Comparison of ENCODE assay signal across 18 mouse cellular contexts in genomic region chr3:38938136-38938535, GRCm38 (mm10). TPM values are rescaled to one million over a fixed set of nuclear protein-coding genes. Genes with fewer than 3 reads are reported as not detected.
DNase-seq lines count a peak whose midpoint lies in the region; ATAC-seq and TF ChIP-seq lines count a peak whose summit lies in the region.
"Had no signal": no experiment of that assay in that cellular context is flagged by ENCODE, and none has a peak within 500 bp of the region (broad histone marks: within the 10 kb centered on the region; RNA-seq: fewer than 3 reads in every experiment).

No protein-coding gene starts in this region.

- peaks cover 2% of the 10 kb centered on the region; the same call in 1 of the 2 replicates for H3K79me2 ChIP-seq in heart, adult 2 months (replicated peaks; ENCODE audit: control insufficient read depth, insufficient read depth, low read length)

- no peak overlapping the region for H3K4me3 ChIP-seq in heart, adult 2 months
- no peak overlapping the region for H3K4me3 ChIP-seq in heart, embryonic 11.5 days (ENCODE audit: low read depth, low read length)
- H3K4me3 ChIP-seq: midbrain, embryonic 10.5 days; neural tube, embryonic 15.5 days had no signal

- H3K9me3 ChIP-seq in heart, embryonic 11.5 days (replicated peaks; ENCODE audit: control insufficient read depth, low read length): no peaks in the 10 kb centered on the region
- H3K9me3 ChIP-seq: midbrain, embryonic 10.5 days; neural tube, embryonic 15.5 days had no signal

- no peak overlapping the region for H3K9ac ChIP-seq in heart, adult 2 months (ENCODE audit: low read depth, low read length)
- H3K9ac ChIP-seq in heart, embryonic 11.5 days (ENCODE audit: low read depth, low read length): no peak overlapping the region
- H3K9ac ChIP-seq: neural tube, embryonic 15.5 days had no signal

- 42% methylated on average over 5 of the region's 5 CpGs for WGBS in heart, adult 2 months
- WGBS in heart, embryonic 11.5 days (ENCODE audit: insufficient replicate concordance): 52% methylated on average over 5 of the region's 5 CpGs

- peaks cover 12% of the 10 kb centered on the region for H3K4me1 ChIP-seq in heart, adult 2 months (ENCODE audit: control insufficient read depth, insufficient read depth, low read length)
- peaks cover 4% of the 10 kb centered on the region; the same call in 1 of the 2 replicates for H3K4me1 ChIP-seq in heart, embryonic 11.5 days (ENCODE audit: control insufficient read depth, insufficient read depth, low read length)

- no peak for TF ChIP-seq POLR2A in heart, adult 2 months (IDR thresholded peaks at IDR 0.05; ENCODE audit: insufficient read depth, low read depth, low read length)

- H3K27me3 ChIP-seq in heart, adult 2 months (ENCODE audit: control insufficient read depth, insufficient read depth, low read length): no peaks in the 10 kb centered on the region
- no peaks in the 10 kb centered on the region for H3K27me3 ChIP-seq in heart, embryonic 11.5 days (ENCODE audit: control insufficient read depth, insufficient read depth, low read length)
- H3K27me3 ChIP-seq: neural tube, embryonic 15.5 days had no signal

- ATAC-seq in heart, embryonic 11.5 days (replicated peaks; ENCODE audit: insufficient number of reproducible peaks, low FRiP score, low TSS enrichment): no peak
- ATAC-seq: CD4-positive, CD25-positive, alpha-beta regulatory T cell, adult 4 months; hindbrain, postnatal 0 days had no signal

- TF ChIP-seq CTCF in heart, adult 2 months (IDR thresholded peaks at IDR 0.05): no peak

- no peak overlapping the region for H3K4me2 ChIP-seq in heart, embryonic 11.5 days
- H3K4me2 ChIP-seq: neural tube, embryonic 15.5 days had no signal

- intact Hi-C loops in heart, adult 2 months (cut with DNase I): loop anchor here (5.0 kb wide), 1 partner anchor 284 kb away; no protein-coding TSS in a partner anchor

- TF ChIP-seq EP300 in heart, adult 2 months (IDR thresholded peaks at IDR 0.05; ENCODE audit: insufficient read depth, low read depth, low read length): no peak

- DNase-seq in adrenal gland, postnatal 14 days: peak; percentile 22
- no peak for DNase-seq in adrenal gland, postnatal 25 days
- DNase-seq in heart, adult 2 months: no peak
- peak; percentile 8 for DNase-seq in lung, postnatal 10 days
- DNase-seq in lung, postnatal 25 days (ENCODE audit: low spot score): no peak
- DNase-seq in thymus, adult 18-20 months: no peak
- DNase-seq: cerebellum, adult 9-10 months; heart, postnatal 10 days; kidney, postnatal 36 days; layer of hippocampus, postnatal 36 days; right cerebral cortex, adult 18-20 months; right cerebral cortex, postnatal 4 days; thymus, postnatal 36 days had no signal

- peak overlapping the region; percentile 63 for H3K27ac ChIP-seq in heart, adult 2 months
- H3K27ac ChIP-seq in heart, embryonic 11.5 days (ENCODE audit: low read depth, low read length): no peak overlapping the region
- H3K27ac ChIP-seq: hindbrain, postnatal 0 days; midbrain, embryonic 10.5 days had no signal

- H3K36me3 ChIP-seq in heart, adult 2 months (ENCODE audit: control insufficient read depth, insufficient read depth, low read length): peaks cover 15% of the 10 kb centered on the region
- no peaks in the 10 kb centered on the region; the same call in 1 of the 2 replicates for H3K36me3 ChIP-seq in heart, embryonic 11.5 days (ENCODE audit: control insufficient read depth, insufficient read depth, low read length)

RNA-seq across cellular contexts. Expression of gene Fat4, which starts 51.4 kb away (rescaled TPM):
- total RNA-seq in adrenal gland, postnatal 14 days (2021): 17.3 and 18.7 TPM in 2 replicates
- total RNA-seq in adrenal gland, postnatal 25 days (2021): 23.7 and 39.6 TPM in 2 replicates
- total RNA-seq in heart, adult 2 months (2021): 1 to 10 TPM; 5.1 TPM
- polyA plus RNA-seq in heart, adult 2 months (2012; rRNA removed): 1.9 and 3.5 TPM in 2 replicates
- 4.7 and 5.3 TPM in 2 replicates for polyA plus RNA-seq in heart, embryonic 11.5 days (2014; fragmentation: Nextera tagmentation; extraction: Ambion mirVana)
- polyA plus RNA-seq: CD4-positive, CD25-positive, alpha-beta regulatory T cell, adult 4 months had no signal

Comparison
In these comparisons a context has a peak if more than half of its experiments do, and no peak if none do; other contexts are left out.
1. DNase-seq: peak in adrenal gland, postnatal 14 days (single experiment) and lung, postnatal 10 days (single experiment); none in adrenal gland, postnatal 25 days (single experiment), heart, adult 2 months (0 of 2), lung, postnatal 25 days (single experiment) and thymus, adult 18-20 months (0 of 2).